In genomic region chr13:74316386-74316785, GRCm38 (mm10) we compare ENCODE assay signal across 8 mouse cellular contexts. TPM values are rescaled to one million over a fixed set of nuclear protein-coding genes. Genes with fewer than 3 reads are reported as not detected.
A peak's percentile ranks its signal among the peaks of the same experiment; 100 is the strongest.
DNase-seq lines count a peak whose midpoint lies in the region; ATAC-seq and TF ChIP-seq lines count a peak whose summit lies in the region.

No protein-coding gene starts in this region.

- H3K36me3 ChIP-seq in heart, embryonic 12.5 days, result peaks cover 28% of the 10 kb centered on the region
- H3K36me3 ChIP-seq in ES-E14 (ENCODE audit: control insufficient read depth, insufficient read depth, low read length, poor library complexity, severe bottlenecking), result peaks cover 3% of the 10 kb centered on the region
- peaks cover 8% of the 10 kb centered on the region for H3K36me3 ChIP-seq in forebrain, embryonic 16.5 days (ENCODE audit: control insufficient read depth, insufficient read depth)
- H3K36me3 ChIP-seq in liver, postnatal 0 days (replicated peaks; ENCODE audit: insufficient read depth, low read length), result peaks cover 23% of the 10 kb centered on the region

- in situ Hi-C loops in ES-E14 (cut with MboI; ENCODE audit: low sequenced_read_pairs in 2 of 2, unreplicated experiment in 2 of 2), result no loop called here

- no peak for DNase-seq in heart, adult 9 months (ENCODE audit: low spot score in 2 of 2)
- no peak for DNase-seq in ES-E14 (ENCODE audit: low read depth, low spot score)
- DNase-seq in liver, postnatal 0 days, result no peak
- DNase-seq in thymus, postnatal 4 days, result no peak

- peak overlapping the region; percentile 88 for H3K9ac ChIP-seq in heart, embryonic 12.5 days
- H3K9ac ChIP-seq in ES-E14 (ENCODE audit: insufficient read depth, low read depth, low read length, poor library complexity, severe bottlenecking), result peak overlapping the region; percentile 89
- peak overlapping the region; percentile 96 for H3K9ac ChIP-seq in forebrain, embryonic 16.5 days (replicated peaks; ENCODE audit: low read depth, low read length)
- H3K9ac ChIP-seq in liver, postnatal 0 days (replicated peaks), result peak overlapping the region; percentile 77

- ATAC-seq in heart, embryonic 12.5 days (ENCODE audit: insufficient number of reproducible peaks, low FRiP score), result no peak
- ATAC-seq in forebrain, embryonic 16.5 days, result no peak
- no peak for ATAC-seq in liver, postnatal 0 days
- ATAC-seq in activated CD4-positive, CD25-positive, alpha-beta regulatory T cell, adult 4 months, result no peak
- ATAC-seq in granulocyte monocyte progenitor cell, adult 5-6 weeks (replicated peaks; ENCODE audit: poor library complexity, severe bottlenecking), result no peak

- no peaks in the 10 kb centered on the region for H3K9me3 ChIP-seq in heart, embryonic 12.5 days (replicated peaks)
- no peaks in the 10 kb centered on the region for H3K9me3 ChIP-seq in ES-E14 (ENCODE audit: control insufficient read depth, insufficient read depth, low read depth, low read length)
- H3K9me3 ChIP-seq in forebrain, embryonic 16.5 days (ENCODE audit: control insufficient read depth, low read length), result no peaks in the 10 kb centered on the region
- no peaks in the 10 kb centered on the region for H3K9me3 ChIP-seq in liver, postnatal 0 days (ENCODE audit: low read length)

- H3K4me2 ChIP-seq in heart, embryonic 12.5 days, result peak overlapping the region; percentile 72
- peak overlapping the region; percentile 93 for H3K4me2 ChIP-seq in forebrain, embryonic 16.5 days (ENCODE audit: low read length)
- peak overlapping the region; percentile 84 for H3K4me2 ChIP-seq in liver, postnatal 0 days (ENCODE audit: low read depth, low read length)

- no peak for TF ChIP-seq CTCF in liver, postnatal 0 days (IDR thresholded peaks at IDR 0.05; ENCODE audit: low read depth)

- H3K27ac ChIP-seq in heart, embryonic 12.5 days (ENCODE audit: poor library complexity, severe bottlenecking), result no peak overlapping the region
- no peak overlapping the region for H3K27ac ChIP-seq in ES-E14 (ENCODE audit: insufficient read depth, low read depth, low read length, poor library complexity, severe bottlenecking)
- no peak overlapping the region for H3K27ac ChIP-seq in forebrain, embryonic 16.5 days (ENCODE audit: low read length)
- H3K27ac ChIP-seq in liver, postnatal 0 days (ENCODE audit: low read depth), result peak overlapping the region; percentile 82

- H3K4me1 ChIP-seq in heart, embryonic 12.5 days (replicated peaks), result peaks cover 10% of the 10 kb centered on the region; the same call in 1 of the 2 replicates
- H3K4me1 ChIP-seq in ES-E14 (ENCODE audit: control insufficient read depth in 2 of 2, insufficient read depth in 2 of 2, low read length in 2 of 2, poor library complexity in 1 of 2), result no peaks in the 10 kb centered on the region
- peaks cover 16% of the 10 kb centered on the region for H3K4me1 ChIP-seq in forebrain, embryonic 16.5 days (replicated peaks; ENCODE audit: control insufficient read depth, insufficient read depth, low read length)
- peaks cover 14% of the 10 kb centered on the region for H3K4me1 ChIP-seq in liver, postnatal 0 days (ENCODE audit: insufficient read depth)

- TF ChIP-seq EP300 in liver, postnatal 0 days (IDR thresholded peaks at IDR 0.05; ENCODE audit: low read depth), result no peak

- H3K27me3 ChIP-seq in heart, embryonic 12.5 days (replicated peaks), result no peaks in the 10 kb centered on the region
- no peaks in the 10 kb centered on the region for H3K27me3 ChIP-seq in forebrain, embryonic 16.5 days (replicated peaks; ENCODE audit: control insufficient read depth, insufficient read depth, low read length)
- H3K27me3 ChIP-seq in liver, postnatal 0 days (ENCODE audit: insufficient read depth, low read length), result no peaks in the 10 kb centered on the region

- H3K4me3 ChIP-seq in heart, embryonic 12.5 days, result peak overlapping the region; percentile 92
- peak overlapping the region; percentile 84 to 96 for H3K4me3 ChIP-seq in ES-E14 (ENCODE audit: insufficient read depth in 1 of 2, low read depth in 1 of 2, low read length in 2 of 2, poor library complexity in 1 of 2, severe bottlenecking in 1 of 2)
- H3K4me3 ChIP-seq in forebrain, embryonic 16.5 days (replicated peaks; ENCODE audit: low read length), result peak overlapping the region; percentile 99
- H3K4me3 ChIP-seq in liver, postnatal 0 days (ENCODE audit: low read depth, low read length), result peak overlapping the region; percentile 75

- 27% methylated on average over 4 of the region's 4 CpGs for WGBS in heart, embryonic 12.5 days
- 28% methylated on average over 4 of the region's 4 CpGs for WGBS in forebrain, embryonic 16.5 days
- WGBS in liver, postnatal 0 days (ENCODE audit: insufficient replicate concordance), result 14% methylated on average over 4 of the region's 4 CpGs

TF ChIP-seq in ES-E14, 5 proteins besides CTCF, POLR2A, EP300 and RAD21:
- TF ChIP-seq ZC3H11A (IDR thresholded peaks at IDR 0.05; ENCODE audit: borderline replicate concordance, low read depth, low read length), result no peak
- TF ChIP-seq MAFK (IDR thresholded peaks at IDR 0.05; ENCODE audit: insufficient read depth, low read depth, low read length), result no peak
- no peak for TF ChIP-seq HCFC1 (IDR thresholded peaks at IDR 0.05; ENCODE audit: borderline replicate concordance, insufficient read depth, low read length)
- no peak for TF ChIP-seq ZNF384 (IDR thresholded peaks at IDR 0.05; ENCODE audit: low read depth, low read length)
- TF ChIP-seq CHD2 (IDR thresholded peaks at IDR 0.05; ENCODE audit: low read depth, low read length), result no peak

RNA-seq across cellular contexts. Expression of gene Pdcd6, which starts 1.0 kb away (rescaled TPM):
- polyA plus RNA-seq in heart, embryonic 12.5 days (2016; fragmentation: Nextera tagmentation; extraction: Ambion mirVana), result 87.5 and 89.2 TPM in 2 replicates
- total RNA-seq in ES-E14 (2012; rRNA removed), result 87.8 and 101 TPM in 2 replicates
- polyA plus RNA-seq in forebrain, embryonic 16.5 days (2015; fragmentation: Nextera tagmentation; extraction: Ambion mirVana), result 133 and 144 TPM in 2 replicates
- 83.1 and 86.2 TPM in 2 replicates for polyA plus RNA-seq in liver, postnatal 0 days (2015; fragmentation: Nextera tagmentation; extraction: Ambion mirVana)
- 100 to 1,000 TPM; 188 to 204 TPM for polyA plus RNA-seq in activated CD4-positive, CD25-positive, alpha-beta regulatory T cell, adult 4 months (2017; shearing (Covaris generic))
- 124 and 136 TPM in 2 replicates for total RNA-seq in granulocyte monocyte progenitor cell, adult 5-6 weeks (2014; fragmentation: Nextera tagmentation)
- total RNA-seq in granulocyte monocyte progenitor cell, adult 5-6 weeks (2017), result 144 and 175 TPM in 2 replicates

RNA-seq across cellular contexts. Expression of gene Ahrr, which starts 24.3 kb away (rescaled TPM):
- 0.73 and 0.82 TPM in 2 replicates for polyA plus RNA-seq in heart, embryonic 12.5 days (2016; fragmentation: Nextera tagmentation; extraction: Ambion mirVana)
- total RNA-seq in ES-E14 (2012; rRNA removed), result 0.27 and 0.32 TPM in 2 replicates
- polyA plus RNA-seq in forebrain, embryonic 16.5 days (2015; fragmentation: Nextera tagmentation; extraction: Ambion mirVana), result 1.2 and 1.4 TPM in 2 replicates
- polyA plus RNA-seq in liver, postnatal 0 days (2015; fragmentation: Nextera tagmentation; extraction: Ambion mirVana), result 0.21 and 0.36 TPM in 2 replicates
- polyA plus RNA-seq in activated CD4-positive, CD25-positive, alpha-beta regulatory T cell, adult 4 months (2017; shearing (Covaris generic)), result under 1 TPM; 0.20 to 0.56 TPM
- not detected in 2 replicates for total RNA-seq in granulocyte monocyte progenitor cell, adult 5-6 weeks (2014; fragmentation: Nextera tagmentation)
- total RNA-seq in granulocyte monocyte progenitor cell, adult 5-6 weeks (2017), result 0.21 and 0.47 TPM in 2 replicates

RNA-seq across cellular contexts. Expression of gene Sdha, which starts 33.7 kb away (rescaled TPM):
- 450 and 465 TPM in 2 replicates for polyA plus RNA-seq in heart, embryonic 12.5 days (2016; fragmentation: Nextera tagmentation; extraction: Ambion mirVana)
- total RNA-seq in ES-E14 (2012; rRNA removed), result 138 and 156 TPM in 2 replicates
- 235 and 237 TPM in 2 replicates for polyA plus RNA-seq in forebrain, embryonic 16.5 days (2015; fragmentation: Nextera tagmentation; extraction: Ambion mirVana)
- 139 and 154 TPM in 2 replicates for polyA plus RNA-seq in liver, postnatal 0 days (2015; fragmentation: Nextera tagmentation; extraction: Ambion mirVana)
- polyA plus RNA-seq in activated CD4-positive, CD25-positive, alpha-beta regulatory T cell, adult 4 months (2017; shearing (Covaris generic)), result 100 to 1,000 TPM; 257 to 308 TPM
- 183 and 188 TPM in 2 replicates for total RNA-seq in granulocyte monocyte progenitor cell, adult 5-6 weeks (2014; fragmentation: Nextera tagmentation)
- 319 and 340 TPM in 2 replicates for total RNA-seq in granulocyte monocyte progenitor cell, adult 5-6 weeks (2017)

RNA-seq across cellular contexts. Expression of gene Ccdc127, which starts 33.7 kb away (rescaled TPM):
- 48.7 and 54.9 TPM in 2 replicates for polyA plus RNA-seq in heart, embryonic 12.5 days (2016; fragmentation: Nextera tagmentation; extraction: Ambion mirVana)
- 61.3 and 65.9 TPM in 2 replicates for total RNA-seq in ES-E14 (2012; rRNA removed)
- 47.2 and 51.4 TPM in 2 replicates for polyA plus RNA-seq in forebrain, embryonic 16.5 days (2015; fragmentation: Nextera tagmentation; extraction: Ambion mirVana)
- polyA plus RNA-seq in liver, postnatal 0 days (2015; fragmentation: Nextera tagmentation; extraction: Ambion mirVana), result 14.3 and 14.8 TPM in 2 replicates
- polyA plus RNA-seq in activated CD4-positive, CD25-positive, alpha-beta regulatory T cell, adult 4 months (2017; shearing (Covaris generic)), result 10 to 100 TPM; 37.6 to 37.9 TPM
- 16.3 and 25.6 TPM in 2 replicates for total RNA-seq in granulocyte monocyte progenitor cell, adult 5-6 weeks (2014; fragmentation: Nextera tagmentation)
- total RNA-seq in granulocyte monocyte progenitor cell, adult 5-6 weeks (2017), result 47.1 and 50.1 TPM in 2 replicates

RNA-seq across cellular contexts. Expression of gene Lrrc14b, which starts 47.4 kb away (rescaled TPM):
- 0.87 and 1.5 TPM in 2 replicates for polyA plus RNA-seq in heart, embryonic 12.5 days (2016; fragmentation: Nextera tagmentation; extraction: Ambion mirVana)
- 0.22 and 0.32 TPM in 2 replicates for total RNA-seq in ES-E14 (2012; rRNA removed)
- polyA plus RNA-seq in forebrain, embryonic 16.5 days (2015; fragmentation: Nextera tagmentation; extraction: Ambion mirVana), result not detected in 2 replicates
- polyA plus RNA-seq in liver, postnatal 0 days (2015; fragmentation: Nextera tagmentation; extraction: Ambion mirVana), result not detected in 2 replicates
- polyA plus RNA-seq in activated CD4-positive, CD25-positive, alpha-beta regulatory T cell, adult 4 months (2017; shearing (Covaris generic)), result not detected
- total RNA-seq in granulocyte monocyte progenitor cell, adult 5-6 weeks (2014; fragmentation: Nextera tagmentation), result not detected in 2 replicates
- total RNA-seq in granulocyte monocyte progenitor cell, adult 5-6 weeks (2017), result not detected in 2 replicates
